Mouse (Mus musculus): ENCODE results near the gene Neurod1. TPM values are rescaled to one million over a fixed set of nuclear protein-coding genes. Genes with fewer than 3 reads are reported as not detected.

Neurod1 gene
- total and polyA plus RNA-seq, 3 experiments: not detected

GRCm38 (mm10) chr2:79442906-79443305 is 13.6 kb downstream of the Neurod1 start:
- H3K4me2 ChIP-seq (ENCODE audit: insufficient read depth, low read depth, poor library complexity, severe bottlenecking): peak overlapping the region; percentile 61
- no peak overlapping the region for H3K9ac ChIP-seq (ENCODE audit: insufficient read depth, low read depth)
- no peaks in the 10 kb centered on the region for H3K36me3 ChIP-seq (replicated peaks in 1 of 2; ENCODE audit: control insufficient read depth in 1 of 2, insufficient read depth in 1 of 2, low read length in 1 of 2)
- H3K4me1 ChIP-seq (ENCODE audit: control insufficient read depth in 1 of 2, insufficient read depth in 2 of 2): peaks cover 3 to 23% of the 10 kb centered on the region in 2 experiments; a peak in 3 of 4 replicates
- no peaks in the 10 kb centered on the region for H3K9me3 ChIP-seq (replicated peaks; ENCODE audit: low read length)
- H3K27ac ChIP-seq (ENCODE audit: insufficient read depth, low read depth): no peak overlapping the region
- in situ Hi-C loops (cut with MboI; ENCODE audit: low pct_ligation_motif_present, low pct_unique_long_range_greater_than_20kb, low sequenced_read_pairs) (no loop called here), dilution Hi-C loops (cut with MboI; ENCODE audit: extremely low pct_ligation_motif_present, extremely low pct_unique_long_range_greater_than_20kb, low sequenced_read_pairs) (no loop called here)
- DNase-seq (ENCODE audit: extremely low read depth): no peak
- H3K27me3 ChIP-seq (replicated peaks): no peaks in the 10 kb centered on the region
- H3K79me2 ChIP-seq (replicated peaks; ENCODE audit: control insufficient read depth, extremely low read depth, insufficient read depth, poor library complexity, severe bottlenecking): no peaks in the 10 kb centered on the region
- no peak overlapping the region for H3K4me3 ChIP-seq (replicated peaks in 1 of 3; ENCODE audit: low read depth in 2 of 3, low read length in 2 of 3, poor library complexity in 1 of 3)
- no peak for TF ChIP-seq JUN (IDR thresholded peaks at IDR 0.05; ENCODE audit: insufficient read depth, low read depth, low read length)
- no peak for TF ChIP-seq EP300 (IDR thresholded peaks at IDR 0.05; ENCODE audit: low read length)
- no peak for TF ChIP-seq MAX (IDR thresholded peaks at IDR 0.05; ENCODE audit: low read length)
- TF ChIP-seq E2F4 (IDR thresholded peaks at IDR 0.05; ENCODE audit: insufficient replicate concordance, low read depth, low read length): no peak
- TF ChIP-seq MAZ (IDR thresholded peaks at IDR 0.05; ENCODE audit: low read depth, low read length): no peak
- TF ChIP-seq PAX5 (IDR thresholded peaks at IDR 0.05; ENCODE audit: low read length): no peak
- no peak for TF ChIP-seq CTCF (conservative IDR thresholded peaks at IDR 0.05 in 1 of 2, IDR thresholded peaks at IDR 0.05 in 1 of 2; ENCODE audit: low read depth in 2 of 2, low read length in 2 of 2)
- TF ChIP-seq IRF4 (IDR thresholded peaks at IDR 0.05; ENCODE audit: low read depth, low read length): no peak
- TF ChIP-seq RCOR1 (conservative IDR thresholded peaks at IDR 0.05; ENCODE audit: low read depth, low read length): no peak
- TF ChIP-seq TCF12 (IDR thresholded peaks at IDR 0.05; ENCODE audit: low read depth, low read length): no peak
- no peak for TF ChIP-seq TBP (conservative IDR thresholded peaks at IDR 0.05; ENCODE audit: low read depth, low read length)

GRCm38 (mm10) chr2:79442227-79442626 is 14.3 kb downstream of the Neurod1 start:
- dilution Hi-C loops (cut with MboI; ENCODE audit: extremely low pct_ligation_motif_present, extremely low pct_unique_long_range_greater_than_20kb, low sequenced_read_pairs): no loop called here
- no peak overlapping the region for H3K4me3 ChIP-seq (replicated peaks in 1 of 3; ENCODE audit: low read depth in 2 of 3, low read length in 2 of 3, poor library complexity in 1 of 3)
- no peak overlapping the region for H3K9ac ChIP-seq (ENCODE audit: insufficient read depth, low read depth)
- TF ChIP-seq SMC3 (IDR thresholded peaks at IDR 0.05; ENCODE audit: low read depth, low read length): no peak
- no peak for TF ChIP-seq JUN (IDR thresholded peaks at IDR 0.05; ENCODE audit: insufficient read depth, low read depth, low read length)
- TF ChIP-seq CHD2 (IDR thresholded peaks at IDR 0.05; ENCODE audit: low read length): no peak
- no peak for TF ChIP-seq SIN3A (IDR thresholded peaks at IDR 0.05; ENCODE audit: low read length)
- no peak for TF ChIP-seq JUND (conservative IDR thresholded peaks at IDR 0.05; ENCODE audit: low read depth, low read length)
- no peak for TF ChIP-seq ZC3H11A (IDR thresholded peaks at IDR 0.05; ENCODE audit: low read depth, low read length)
- H3K27ac ChIP-seq (ENCODE audit: insufficient read depth, low read depth): no peak overlapping the region
- H3K4me2 ChIP-seq (ENCODE audit: insufficient read depth, low read depth, poor library complexity, severe bottlenecking): no peak overlapping the region
- H3K4me1 ChIP-seq (ENCODE audit: control insufficient read depth in 1 of 2, insufficient read depth in 2 of 2): peaks cover 3 to 17% of the 10 kb centered on the region in 2 experiments; a peak in 3 of 4 replicates
- DNase-seq (ENCODE audit: extremely low read depth): no peak
- no peaks in the 10 kb centered on the region for H3K9me3 ChIP-seq (replicated peaks; ENCODE audit: low read length)
- H3K36me3 ChIP-seq (replicated peaks in 1 of 2; ENCODE audit: control insufficient read depth in 1 of 2, insufficient read depth in 1 of 2, low read length in 1 of 2): no peaks in the 10 kb centered on the region
- in situ Hi-C loops (cut with MboI; ENCODE audit: low pct_ligation_motif_present, low pct_unique_long_range_greater_than_20kb, low sequenced_read_pairs): no loop called here
- no peaks in the 10 kb centered on the region for H3K79me2 ChIP-seq (replicated peaks; ENCODE audit: control insufficient read depth, extremely low read depth, insufficient read depth, poor library complexity, severe bottlenecking)
- no peaks in the 10 kb centered on the region for H3K27me3 ChIP-seq (replicated peaks)
